Mouse (Mus musculus): ENCODE results near the gene Ptafr.

- TF ChIP-seq CTCF (IDR thresholded peaks at IDR 0.05; ENCODE audit: control insufficient read depth, insufficient read depth, insufficient replicate concordance, low read depth, low read length) (no peak), POLR2A (IDR thresholded peaks at IDR 0.05; ENCODE audit: control insufficient read depth, low read depth, low read length) (no peak)
Measured at GRCm38 (mm10) chr4:132554653-132555052, 9.2 kb upstream of the Ptafr start.

All from testis, adult 2 months (tissue).